Mouse (Mus musculus) MEL (cell line): ENCODE data around the gene Psenen. TPM values are rescaled to one million over a fixed set of nuclear protein-coding genes. Genes with fewer than 3 reads are reported as not detected.

Experiments used
- DNase-seq: peaks from one replicate; pipeline ENCODE4 v3.0.0; 2011; ENCODE audit warnings: low read depth, low spot score
- H3K27ac ChIP-seq: 2 replicates; pipeline ENCODE4 v1.5.1; 2012; ENCODE audit warnings: low read depth, mild to moderate bottlenecking, control low read depth, low read length, moderate library complexity; ENCODE audit not compliant: control insufficient read depth
- H3K27me3 ChIP-seq, 2 experiments: fragments of 150-350 bp in 1 of 2; sonication (generic) in 1 of 2; 2 replicates each; pipeline ENCODE4 v1.6.1; 2012; ENCODE audit warnings: low read length in 2 of 2, mild to moderate bottlenecking in 2 of 2, improper control_type of control experiment in 1 of 2, moderate library complexity in 1 of 2; ENCODE audit not compliant: insufficient read depth in 2 of 2, control insufficient read depth in 1 of 2
- H3K36me3 ChIP-seq, 2 experiments: 2 replicates each; pipeline ENCODE4 v1.6.1; 2012 to 2014; ENCODE audit warnings: low read length in 2 of 2, improper control_type of control experiment in 1 of 2, inconsistent platforms in 1 of 2, mild to moderate bottlenecking in 1 of 2; ENCODE audit not compliant: insufficient read depth in 2 of 2, control insufficient read depth in 1 of 2
- H3K4me1 ChIP-seq, 2 experiments: fragments of 150-350 bp in 1 of 2; sonication (generic) in 1 of 2; 2 replicates each; pipeline ENCODE4 v1.6.1; 2012; ENCODE audit warnings: low read length in 2 of 2, improper control_type of control experiment in 1 of 2, mild to moderate bottlenecking in 1 of 2; ENCODE audit not compliant: insufficient read depth in 2 of 2, control insufficient read depth in 1 of 2
- H3K4me3 ChIP-seq, 2 experiments: fragments of 150-350 bp in 1 of 2; sonication (generic) in 1 of 2; 2 replicates each; pipeline ENCODE4 v1.5.1; 2012; ENCODE audit warnings: low read depth in 2 of 2, low read length in 2 of 2, mild to moderate bottlenecking in 2 of 2, moderate library complexity in 2 of 2, control low read depth in 1 of 2, improper control_type of control experiment in 1 of 2; ENCODE audit not compliant: control insufficient read depth in 1 of 2, insufficient read depth in 1 of 2
- H3K79me2 ChIP-seq: 2 replicates; pipeline ENCODE4 v1.6.1; 2012; ENCODE audit warnings: mild to moderate bottlenecking, low read length, moderate library complexity; ENCODE audit not compliant: control insufficient read depth, poor library complexity, insufficient read depth
- H3K9ac ChIP-seq: 2 replicates; pipeline ENCODE4 v1.6.1; 2012; ENCODE audit warnings: low read depth, mild to moderate bottlenecking, control low read depth, low read length, moderate library complexity; ENCODE audit not compliant: control insufficient read depth, poor library complexity, severe bottlenecking
- H3K9me3 ChIP-seq: fragments of 150-350 bp; sonication (generic); replicated peaks from 2 replicates; pipeline ENCODE4 v1.6.1; 2012; ENCODE audit warnings: mild to moderate bottlenecking, low read length, improper control_type of control experiment, moderate library complexity; ENCODE audit not compliant: insufficient read depth
- CHD1 ChIP-seq: IDR thresholded peaks from 2 replicates; pipeline ENCODE4 v1.6.1; 2012; ENCODE audit warnings: low read depth, mild to moderate bottlenecking, inconsistent platforms, low read length, improper control_type of control experiment
- CHD2 ChIP-seq: IDR thresholded peaks from 2 replicates; pipeline ENCODE4 v1.6.1; 2011; ENCODE audit warnings: low read length, improper control_type of control experiment
- CTCF ChIP-seq, 3 experiments: IDR thresholded peaks in 2 of 3; conservative IDR thresholded peaks in 1 of 3; 2 replicates each; pipeline ENCODE4 v1.5.1; 2011 to 2012; ENCODE audit warnings: low read length in 3 of 3, low read depth in 2 of 3, mild to moderate bottlenecking in 2 of 3, improper control_type of control experiment in 1 of 3, inconsistent platforms in 1 of 3, mixed read lengths in 1 of 3, moderate library complexity in 1 of 3; ENCODE audit not compliant: control insufficient read depth in 1 of 3, insufficient read depth in 1 of 3, poor library complexity in 1 of 3, severe bottlenecking in 1 of 3
- E2F4 ChIP-seq: IDR thresholded peaks from 2 replicates; pipeline ENCODE4 v1.6.1; 2011; ENCODE audit warnings: low read depth, low read length, improper control_type of control experiment, borderline replicate concordance
- ELF1 ChIP-seq: IDR thresholded peaks from 2 replicates; pipeline ENCODE4 v1.6.1; 2014; ENCODE audit warnings: low read depth, mild to moderate bottlenecking, inconsistent platforms, low read length, improper control_type of control experiment, moderate library complexity
- EP300 ChIP-seq, 2 experiments: IDR thresholded peaks; 2 replicates each; pipeline ENCODE4 v1.6.1; 2011; ENCODE audit warnings: improper control_type of control experiment in 2 of 2, low read length in 2 of 2, low read depth in 1 of 2, mild to moderate bottlenecking in 1 of 2
- ETS1 ChIP-seq: IDR thresholded peaks from 2 replicates; pipeline ENCODE4 v1.6.1; 2012; ENCODE audit warnings: low read depth, mild to moderate bottlenecking, inconsistent platforms, low read length, improper control_type of control experiment, moderate library complexity
- GABPA ChIP-seq: IDR thresholded peaks from 2 replicates; pipeline ENCODE4 v1.6.1; 2012; ENCODE audit warnings: low read depth, mild to moderate bottlenecking, inconsistent platforms, low read length, improper control_type of control experiment, moderate library complexity
- HCFC1 ChIP-seq: IDR thresholded peaks from 2 replicates; pipeline ENCODE4 v1.6.1; 2012; ENCODE audit warnings: low read depth, mild to moderate bottlenecking, inconsistent platforms, low read length, improper control_type of control experiment, moderate library complexity
- JUND ChIP-seq: IDR thresholded peaks from 2 replicates; pipeline ENCODE4 v1.6.1; 2011; ENCODE audit warnings: low read depth, mild to moderate bottlenecking, improper control_type of control experiment, low read length
- KAT2A ChIP-seq: conservative IDR thresholded peaks from 2 replicates; pipeline ENCODE4 v1.6.1; 2012; ENCODE audit warnings: low read depth, low read length, improper control_type of control experiment, inconsistent platforms
- MAX ChIP-seq: IDR thresholded peaks from 2 replicates; pipeline ENCODE4 v1.6.1; 2011; ENCODE audit warnings: low read length, improper control_type of control experiment
- MAZ ChIP-seq: IDR thresholded peaks from 2 replicates; pipeline ENCODE4 v1.6.1; 2012; ENCODE audit warnings: low read depth, mild to moderate bottlenecking, inconsistent platforms, low read length, improper control_type of control experiment
- MXI1 ChIP-seq: IDR thresholded peaks from 2 replicates; pipeline ENCODE4 v1.6.1; 2011; ENCODE audit warnings: mild to moderate bottlenecking, low read depth, low read length, improper control_type of control experiment
- NELFE ChIP-seq: IDR thresholded peaks from 2 replicates; pipeline ENCODE4 v1.6.1; 2011; ENCODE audit warnings: low read depth, low read length, improper control_type of control experiment
- POLR2AphosphoS2 ChIP-seq: IDR thresholded peaks from 2 replicates; pipeline ENCODE4 v1.6.1; 2011; ENCODE audit warnings: low read length, improper control_type of control experiment
- POLR2AphosphoS5 ChIP-seq: IDR thresholded peaks from 2 replicates; pipeline ENCODE4 v1.6.1; 2012; ENCODE audit warnings: low read depth, borderline replicate concordance, mild to moderate bottlenecking, inconsistent platforms, low read length, moderate library complexity, mixed read lengths
- RAD21 ChIP-seq: IDR thresholded peaks from 2 replicates; pipeline ENCODE4 v1.6.1; 2011; ENCODE audit warnings: mild to moderate bottlenecking, low read depth, low read length, improper control_type of control experiment
- RCOR1 ChIP-seq: IDR thresholded peaks from 2 replicates; pipeline ENCODE4 v1.6.1; 2012; ENCODE audit warnings: low read depth, mild to moderate bottlenecking, inconsistent platforms, low read length, improper control_type of control experiment
- SIN3A ChIP-seq: IDR thresholded peaks from 2 replicates; pipeline ENCODE4 v1.6.1; 2012; ENCODE audit warnings: low read length, improper control_type of control experiment, inconsistent platforms
- SMC3 ChIP-seq: IDR thresholded peaks from 2 replicates; pipeline ENCODE4 v1.6.1; 2011; ENCODE audit warnings: low read depth, low read length, improper control_type of control experiment
- TAL1 ChIP-seq: IDR thresholded peaks from 2 replicates; pipeline ENCODE4 v1.6.1; 2012; ENCODE audit warnings: mild to moderate bottlenecking, inconsistent platforms, low read length, moderate library complexity, mixed read lengths
- TCF12 ChIP-seq: IDR thresholded peaks from 2 replicates; pipeline ENCODE4 v1.6.1; 2014; ENCODE audit warnings: low read depth, mild to moderate bottlenecking, inconsistent platforms, low read length, improper control_type of control experiment, moderate library complexity
- USF1 ChIP-seq: IDR thresholded peaks from 2 replicates; pipeline ENCODE4 v1.6.1; 2014; ENCODE audit warnings: low read depth, mild to moderate bottlenecking, inconsistent platforms, low read length, improper control_type of control experiment, moderate library complexity
- USF2 ChIP-seq, 2 experiments: IDR thresholded peaks; 2 replicates each; pipeline ENCODE4 v1.6.1; 2011 to 2012; ENCODE audit warnings: improper control_type of control experiment in 2 of 2, low read length in 2 of 2, borderline replicate concordance in 1 of 2, inconsistent platforms in 1 of 2, low read depth in 1 of 2, mild to moderate bottlenecking in 1 of 2; ENCODE audit not compliant: insufficient read depth in 1 of 2
- ZC3H11A ChIP-seq: IDR thresholded peaks from 2 replicates; pipeline ENCODE4 v1.6.1; 2012; ENCODE audit warnings: low read depth, mild to moderate bottlenecking, inconsistent platforms, low read length, improper control_type of control experiment
- ZKSCAN1 ChIP-seq: IDR thresholded peaks from 2 replicates; pipeline ENCODE4 v1.6.1; 2012; ENCODE audit warnings: low read depth, mild to moderate bottlenecking, inconsistent platforms, low read length, improper control_type of control experiment, moderate library complexity
- ZMIZ1 ChIP-seq: IDR thresholded peaks from 2 replicates; pipeline ENCODE4 v1.6.1; 2012; ENCODE audit warnings: low read depth, mild to moderate bottlenecking, inconsistent platforms, low read length, improper control_type of control experiment, moderate library complexity
- polyA plus RNA-seq, 2 experiments: library from polyadenylated mRNA; stranded (reverse) in 1 of 2; unstranded in 1 of 2; fragments of >175 nt in 1 of 2; fragments of >200 nt in 1 of 2; gene quantifications; 2 replicates each; pipeline versions ENCODE4 v1.2.1 to v1.2.4; 2012; ENCODE audit warnings: low replicate concordance in 2 of 2, low read depth in 1 of 2; ENCODE audit not compliant: insufficient read length in 2 of 2, insufficient read depth in 1 of 2, missing spikeins in 1 of 2
- total RNA-seq: library from RNA; depleted of rRNA; stranded (reverse); fragments of 300-350 nt; gene quantifications from 2 replicates; pipeline ENCODE4 v1.2.3, GENCODE M21; 2012

Psenen gene
- total and polyA plus RNA-seq, 3 experiments = 60.8 to 157 TPM; not detected in 1

- DNase-seq = no peak
- no peak for TF ChIP-seq USF2 (IDR thresholded peaks at IDR 0.05; ENCODE audit: borderline replicate concordance in 1 of 2, insufficient read depth in 1 of 2, low read depth in 1 of 2, low read length in 2 of 2)
- TF ChIP-seq HCFC1 = no peak
- TF ChIP-seq TCF12 = no peak
- TF ChIP-seq JUND = no peak
- no peak for TF ChIP-seq ZC3H11A
- TF ChIP-seq POLR2AphosphoS2 = no peak
- no peak for TF ChIP-seq KAT2A
- TF ChIP-seq ETS1 = no peak
- TF ChIP-seq RCOR1 = no peak
- no peak for TF ChIP-seq EP300 (IDR thresholded peaks at IDR 0.05; ENCODE audit: low read depth in 1 of 2, low read length in 2 of 2)
- TF ChIP-seq NELFE = no peak
- TF ChIP-seq GABPA = no peak
- no peak for TF ChIP-seq MXI1
- TF ChIP-seq POLR2AphosphoS5 = no peak
- no peak for TF ChIP-seq ZMIZ1
- TF ChIP-seq CHD1 = no peak
- TF ChIP-seq CHD2 = no peak
- no peak overlapping the region for H3K27ac ChIP-seq
- peaks cover 36% of the 10 kb centered on the region for H3K79me2 ChIP-seq
- no peak overlapping the region for H3K4me3 ChIP-seq
- H3K9me3 ChIP-seq = no peaks in the 10 kb centered on the region
- peaks cover 7 to 9% of the 10 kb centered on the region in 2 experiments; a peak in 2 of 4 replicates for H3K36me3 ChIP-seq
- H3K27me3 ChIP-seq = no peaks in the 10 kb centered on the region
- H3K9ac ChIP-seq = no peak overlapping the region
- peaks cover 3 to 12% of the 10 kb centered on the region in 2 experiments; a peak in 3 of 4 replicates for H3K4me1 ChIP-seq
Observed at GRCm38 (mm10) chr7:30586455-30587020, 23.1 kb upstream of the Psenen start.

- peaks cover 1 to 3% of the 10 kb centered on the region in 2 experiments; a peak in 3 of 4 replicates for H3K4me1 ChIP-seq
- no peak for DNase-seq
- no peak overlapping the region for H3K4me3 ChIP-seq
- H3K79me2 ChIP-seq = peaks cover 32% of the 10 kb centered on the region
- H3K36me3 ChIP-seq = peaks cover 5 to 13% of the 10 kb centered on the region in 2 experiments; a peak in 2 of 4 replicates
- H3K9ac ChIP-seq = no peak overlapping the region
- no peak overlapping the region for H3K27ac ChIP-seq
- TF ChIP-seq HCFC1 = no peak
- TF ChIP-seq RAD21 = no peak
- TF ChIP-seq CHD2 = no peak
- no peak for TF ChIP-seq MXI1
- TF ChIP-seq ZKSCAN1 = no peak
- TF ChIP-seq USF1 = no peak
- TF ChIP-seq MAX = no peak
- TF ChIP-seq E2F4 = no peak
- TF ChIP-seq SMC3 = no peak
- TF ChIP-seq ETS1 = no peak
- TF ChIP-seq ZMIZ1 = no peak
- no peak for TF ChIP-seq TCF12
- no peak for TF ChIP-seq TAL1
- TF ChIP-seq SIN3A = no peak
- no peak for TF ChIP-seq MAZ
- no peak for TF ChIP-seq USF2 (IDR thresholded peaks at IDR 0.05; ENCODE audit: borderline replicate concordance in 1 of 2, insufficient read depth in 1 of 2, low read depth in 1 of 2, low read length in 2 of 2)
- TF ChIP-seq ELF1 = no peak
- TF ChIP-seq CHD1 = no peak
- no peak for TF ChIP-seq CTCF (IDR thresholded peaks at IDR 0.05 in 2 of 3, conservative IDR thresholded peaks at IDR 0.05 in 1 of 3; ENCODE audit: control insufficient read depth in 1 of 3, insufficient read depth in 1 of 3, low read depth in 2 of 3, low read length in 3 of 3, poor library complexity in 1 of 3, severe bottlenecking in 1 of 3)
- H3K27me3 ChIP-seq = no peaks in the 10 kb centered on the region
- H3K9me3 ChIP-seq = no peaks in the 10 kb centered on the region
Observed at GRCm38 (mm10) chr7:30585170-30585569, 21.7 kb upstream of the Psenen start.
